Mouse (Mus musculus): ENCODE measurements around the gene Med8. TPM values are rescaled to one million over a fixed set of nuclear protein-coding genes. Genes with fewer than 3 reads are reported as not detected.

Gene Med8
- polyA plus RNA-seq (2015; fragmentation: Nextera tagmentation; extraction: Ambion mirVana) = 90.5 and 95.8 TPM in 2 replicates

DNA sequence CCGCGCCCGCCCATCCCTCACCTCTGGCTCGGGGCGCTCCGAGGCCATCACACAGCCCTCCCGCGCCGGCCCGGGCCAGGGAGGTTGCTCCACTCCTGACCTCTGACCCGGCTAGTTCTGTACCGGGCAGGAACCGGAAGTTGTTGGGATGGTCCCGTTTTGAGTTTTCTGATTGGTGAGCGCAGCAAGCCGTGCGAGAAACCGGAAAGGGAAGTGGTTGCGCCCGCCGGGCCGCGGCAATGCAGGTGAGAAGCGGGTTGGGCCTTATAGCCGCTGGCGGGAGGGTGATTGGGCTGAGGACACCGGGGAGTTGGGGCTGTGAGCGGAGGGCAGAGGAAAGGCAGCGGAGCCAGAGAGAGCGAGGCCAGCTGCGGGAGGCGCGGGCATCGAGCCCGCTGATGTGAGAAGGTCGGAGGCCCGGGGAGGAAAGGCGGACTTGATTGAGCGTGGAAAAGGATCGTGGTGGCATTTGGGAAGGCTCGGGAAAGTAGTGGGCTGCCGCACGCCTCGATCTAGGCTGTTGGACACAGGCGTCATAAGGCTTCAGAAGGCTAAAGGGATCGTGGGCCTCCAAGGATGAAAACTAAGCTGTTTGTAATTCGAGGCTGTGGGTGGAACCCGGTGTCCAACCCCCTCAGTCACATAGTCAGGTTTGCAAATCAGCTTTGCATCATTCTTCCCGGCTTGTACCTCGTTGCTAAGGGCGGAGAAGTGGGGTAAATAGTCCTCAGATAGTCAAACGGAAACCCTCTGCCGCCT is at the start of gene Med8, which contains the start of gene Szt2:
Med8 (plus strand) TSS at position 196 of the 759 bp plus-strand sequence.
Szt2 (minus strand) TSS at position 132 of the 759 bp plus-strand sequence.
- DNase-seq (ENCODE audit: low spot score) (peak; percentile 98), ATAC-seq (peak; percentile 99)
- H3K27ac ChIP-seq (ENCODE audit: low read length) = peak within 1 kb of the TSS; percentile 86
- H3K4me1 ChIP-seq (ENCODE audit: insufficient read depth, low read depth, low read length) = peaks cover 10% of the 10 kb centered on the region; the same call in 1 of the 2 replicates
- peak within 1 kb of the TSS; percentile 90 for H3K9ac ChIP-seq (replicated peaks; ENCODE audit: low read depth)
- peak within 1 kb of the TSS; percentile 76 for H3K4me2 ChIP-seq (replicated peaks; ENCODE audit: low read depth, low read length)
- under 1% methylated on average over 53 of the region's 53 CpGs for WGBS
- no peaks in the 10 kb centered on the region for H3K27me3 ChIP-seq (replicated peaks; ENCODE audit: insufficient read depth, low read length)
- H3K9me3 ChIP-seq (ENCODE audit: low read length) = no peaks in the 10 kb centered on the region
- peaks cover 21% of the 10 kb centered on the region for H3K36me3 ChIP-seq (ENCODE audit: insufficient read depth, low read length)
- peak within 1 kb of the TSS; percentile 75 for H3K4me3 ChIP-seq (ENCODE audit: low read depth, low read length)
- TF ChIP-seq CTCF (IDR thresholded peaks at IDR 0.05) (no peak), EP300 (IDR thresholded peaks at IDR 0.05) (0 out of 2 replicates have a peak, but pooled peaks have one; percentile 34)

DNA sequence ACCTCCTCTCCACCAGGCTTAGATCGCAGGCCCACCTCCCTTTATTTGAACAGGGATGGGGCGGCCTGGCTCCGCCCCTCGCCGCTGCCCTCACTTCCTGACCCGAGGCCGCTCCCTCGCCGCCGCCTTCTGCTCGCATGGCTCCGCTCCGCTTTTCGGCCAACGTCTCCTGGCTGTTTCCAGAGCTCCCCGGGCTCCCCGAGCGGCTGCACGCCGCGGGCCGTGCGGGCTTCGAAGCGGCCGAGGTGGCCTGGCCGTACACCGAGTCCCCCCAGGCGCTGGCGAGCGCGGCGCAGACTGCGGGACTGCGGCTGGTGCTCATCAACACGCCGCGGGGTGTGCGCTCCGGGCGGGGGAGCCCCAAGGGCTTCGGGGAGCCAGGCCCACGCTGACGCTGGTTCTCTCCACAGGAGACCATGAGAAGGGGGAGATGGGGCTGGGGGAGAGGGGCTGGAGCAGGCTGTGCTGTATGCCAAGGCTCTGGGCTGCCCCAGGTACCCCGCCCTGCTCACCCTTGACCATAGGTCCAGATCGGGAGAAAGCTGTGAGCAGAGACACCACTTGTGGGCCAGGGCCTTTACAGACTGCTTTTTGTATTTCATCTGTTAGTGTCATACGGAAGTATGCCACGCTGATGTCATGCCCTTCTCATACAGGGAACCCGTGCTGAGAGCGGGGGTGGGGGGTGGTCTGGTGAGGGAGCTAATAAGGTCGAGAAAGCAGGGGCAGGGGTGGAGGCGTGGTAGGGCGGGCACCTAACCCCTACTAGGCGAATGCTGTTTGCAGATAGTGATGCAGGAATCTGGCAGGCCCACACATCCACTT is 49.0 kb upstream of the Med8 start:
- Histone ChIP-seq H3K4me2 (replicated peaks; ENCODE audit: low read depth, low read length) (peak overlapping the region; percentile 84), H3K27me3 (replicated peaks; ENCODE audit: insufficient read depth, low read length) (no peaks in the 10 kb centered on the region), H3K9ac (replicated peaks; ENCODE audit: low read depth) (peak overlapping the region; percentile 60), H3K27ac (ENCODE audit: low read length) (peak overlapping the region; percentile 68), H3K4me3 (ENCODE audit: low read depth, low read length) (peak overlapping the region; percentile 68), H3K9me3 (ENCODE audit: low read length) (no peaks in the 10 kb centered on the region), H3K36me3 (ENCODE audit: insufficient read depth, low read length) (peaks cover 15% of the 10 kb centered on the region), H3K4me1 (ENCODE audit: insufficient read depth, low read depth, low read length) (peaks cover 5% of the 10 kb centered on the region; the same call in 1 of the 2 replicates)
- DNase-seq (ENCODE audit: low spot score) = peak; percentile 79
- TF ChIP-seq CTCF (IDR thresholded peaks at IDR 0.05) (no peak), EP300 (IDR thresholded peaks at IDR 0.05) (no peak)
- ATAC-seq = peak; percentile 82
- WGBS = 2% methylated on average over 46 of the region's 54 CpGs

- Histone ChIP-seq H3K4me3 (ENCODE audit: low read depth, low read length) (no peak overlapping the region), H3K9me3 (ENCODE audit: low read length) (no peaks in the 10 kb centered on the region), H3K36me3 (ENCODE audit: insufficient read depth, low read length) (peaks cover 26% of the 10 kb centered on the region), H3K27me3 (replicated peaks; ENCODE audit: insufficient read depth, low read length) (no peaks in the 10 kb centered on the region), H3K9ac (replicated peaks; ENCODE audit: low read depth) (no peak overlapping the region), H3K4me2 (replicated peaks; ENCODE audit: low read depth, low read length) (no peak overlapping the region), H3K27ac (ENCODE audit: low read length) (no peak overlapping the region), H3K4me1 (ENCODE audit: insufficient read depth, low read depth, low read length) (peaks cover 5% of the 10 kb centered on the region; the same call in 1 of the 2 replicates)
- ATAC-seq = no peak
- WGBS = 84% methylated on average over 5 of the region's 5 CpGs
- TF ChIP-seq EP300 (IDR thresholded peaks at IDR 0.05) = no peak
- TF ChIP-seq CTCF (IDR thresholded peaks at IDR 0.05) = no peak
- no peak for DNase-seq (ENCODE audit: low spot score)
These were observed 47.7 kb upstream of the Med8 start for GRCm38 (mm10) chr4:118361451-118361850.

GRCm38 (mm10) chr4:118362879-118363278 is 46.3 kb upstream of the Med8 start:
- Histone ChIP-seq H3K9me3 (ENCODE audit: low read length) (no peaks in the 10 kb centered on the region), H3K4me3 (ENCODE audit: low read depth, low read length) (no peak overlapping the region), H3K9ac (replicated peaks; ENCODE audit: low read depth) (no peak overlapping the region), H3K36me3 (ENCODE audit: insufficient read depth, low read length) (peaks cover 26% of the 10 kb centered on the region), H3K4me1 (ENCODE audit: insufficient read depth, low read depth, low read length) (peaks cover 5% of the 10 kb centered on the region; the same call in 1 of the 2 replicates), H3K4me2 (replicated peaks; ENCODE audit: low read depth, low read length) (no peak overlapping the region), H3K27ac (ENCODE audit: low read length) (no peak overlapping the region), H3K27me3 (replicated peaks; ENCODE audit: insufficient read depth, low read length) (no peaks in the 10 kb centered on the region)
- 76% methylated on average over 6 of the region's 6 CpGs for WGBS
- DNase-seq (ENCODE audit: low spot score) (no peak), ATAC-seq (no peak)
- no peak for TF ChIP-seq CTCF (IDR thresholded peaks at IDR 0.05)
- TF ChIP-seq EP300 (IDR thresholded peaks at IDR 0.05) = no peak

GRCm38 (mm10) chr4:118363985-118364384 is 45.2 kb upstream of the Med8 start:
- WGBS = 92% methylated on average over 3 of the region's 3 CpGs
- H3K4me2 ChIP-seq (replicated peaks; ENCODE audit: low read depth, low read length) = no peak overlapping the region
- TF ChIP-seq CTCF (IDR thresholded peaks at IDR 0.05) (no peak), EP300 (IDR thresholded peaks at IDR 0.05) (no peak)
- H3K27me3 ChIP-seq (replicated peaks; ENCODE audit: insufficient read depth, low read length) = no peaks in the 10 kb centered on the region
- H3K27ac ChIP-seq (ENCODE audit: low read length) = no peak overlapping the region
- H3K9me3 ChIP-seq (ENCODE audit: low read length) = no peaks in the 10 kb centered on the region
- peaks cover 31% of the 10 kb centered on the region for H3K36me3 ChIP-seq (ENCODE audit: insufficient read depth, low read length)
- no peak overlapping the region for H3K9ac ChIP-seq (replicated peaks; ENCODE audit: low read depth)
- ATAC-seq (no peak), DNase-seq (ENCODE audit: low spot score) (no peak)
- H3K4me3 ChIP-seq (ENCODE audit: low read depth, low read length) = no peak overlapping the region
- peaks cover 5% of the 10 kb centered on the region; the same call in 1 of the 2 replicates for H3K4me1 ChIP-seq (ENCODE audit: insufficient read depth, low read depth, low read length)

- no peak for TF ChIP-seq EP300 (IDR thresholded peaks at IDR 0.05)
- no peak for TF ChIP-seq CTCF (IDR thresholded peaks at IDR 0.05)
- Histone ChIP-seq H3K4me2 (replicated peaks; ENCODE audit: low read depth, low read length) (no peak overlapping the region), H3K9me3 (ENCODE audit: low read length) (no peaks in the 10 kb centered on the region), H3K36me3 (ENCODE audit: insufficient read depth, low read length) (peaks cover 35% of the 10 kb centered on the region), H3K9ac (replicated peaks; ENCODE audit: low read depth) (no peak overlapping the region), H3K27ac (ENCODE audit: low read length) (no peak overlapping the region), H3K27me3 (replicated peaks; ENCODE audit: insufficient read depth, low read length) (no peaks in the 10 kb centered on the region), H3K4me3 (ENCODE audit: low read depth, low read length) (no peak overlapping the region), H3K4me1 (ENCODE audit: insufficient read depth, low read depth, low read length) (peaks cover 5% of the 10 kb centered on the region; the same call in 1 of the 2 replicates)
- DNase-seq (ENCODE audit: low spot score) (no peak), ATAC-seq (no peak)
- WGBS = 91% methylated on average over 13 of the region's 13 CpGs
These were observed 44.5 kb upstream of the Med8 start for GRCm38 (mm10) chr4:118364641-118365040.

Data from lung, postnatal 0 days (tissue).